Mouse (Mus musculus) central nervous system, embryonic 11.5 days (tissue): ENCODE measurements around the gene Brd7. TPM values are rescaled to one million over a fixed set of nuclear protein-coding genes. Genes with fewer than 3 reads are reported as not detected.

Experiments
- polyA plus RNA-seq: library from polyadenylated mRNA; depleted of rRNA; stranded (reverse); fragments of >200 nt; gene quantifications from 2 replicates; pipeline ENCODE4 v1.2.3, GENCODE M21; 2012; rRNA removed

Brd7 gene
- 95.1 and 142 TPM in 2 replicates for polyA plus RNA-seq

DNA sequence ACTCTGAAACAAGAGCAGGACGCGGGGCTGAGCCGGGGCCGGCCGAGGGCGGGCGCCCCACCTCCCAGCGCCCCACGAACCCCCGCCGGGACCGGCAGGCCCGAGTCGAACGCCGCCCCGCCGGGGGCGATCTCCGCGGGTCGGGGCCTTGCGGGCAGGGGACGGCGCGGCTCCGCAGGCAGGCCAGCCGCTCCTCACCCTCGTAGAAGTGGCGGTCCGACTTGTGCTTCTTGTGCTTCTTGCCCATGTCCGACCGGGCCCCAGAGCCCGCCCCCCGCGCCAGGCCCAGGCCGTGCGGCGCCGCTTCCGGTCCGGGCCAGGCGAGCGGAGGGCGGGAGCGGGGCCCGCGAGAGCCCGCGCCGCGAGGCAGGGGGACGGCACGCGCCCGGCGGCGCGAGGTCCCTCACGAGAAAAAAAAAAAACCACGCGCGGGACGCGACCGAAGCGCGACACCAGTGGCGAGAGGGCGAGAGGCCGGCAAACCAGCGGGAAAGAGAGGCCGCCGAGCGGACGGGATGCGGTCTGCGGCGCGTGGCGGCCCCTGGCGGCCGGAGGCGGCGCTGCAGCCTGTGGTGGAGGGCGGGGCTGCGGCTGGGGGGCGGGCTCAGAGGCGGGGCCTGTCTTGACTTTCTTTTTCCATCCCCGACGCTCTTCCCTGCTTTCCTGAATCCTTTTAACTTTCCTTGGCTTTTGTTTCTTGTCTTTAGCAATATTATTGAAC, at the start of gene Brd7:
Gene Brd7, minus strand, starts transcription at position 487 of the 721 bp plus-strand sequence.

Other genes with a start within 250 kb of the Brd7 start
- gene Cnep1r1, start 243.4 kb downstream of the Brd7 start, polyA plus RNA-seq: 45.3 and 70.8 TPM in 2 replicates
- gene Heatr3, start 224.3 kb downstream of the Brd7 start, polyA plus RNA-seq: 43.2 and 43.8 TPM in 2 replicates
- gene Tent4b, start 163.0 kb downstream of the Brd7 start, polyA plus RNA-seq: 19.1 and 28.2 TPM in 2 replicates
- 4.2 and 5.0 TPM in 2 replicates for gene Adcy7, start 89.8 kb downstream of the Brd7 start, polyA plus RNA-seq
- gene Nkd1, start 159.2 kb upstream of the Brd7 start, polyA plus RNA-seq: 45.2 and 48.3 TPM in 2 replicates